Mouse (Mus musculus): ENCODE measurements around the gene Ankrd35.

DNA sequence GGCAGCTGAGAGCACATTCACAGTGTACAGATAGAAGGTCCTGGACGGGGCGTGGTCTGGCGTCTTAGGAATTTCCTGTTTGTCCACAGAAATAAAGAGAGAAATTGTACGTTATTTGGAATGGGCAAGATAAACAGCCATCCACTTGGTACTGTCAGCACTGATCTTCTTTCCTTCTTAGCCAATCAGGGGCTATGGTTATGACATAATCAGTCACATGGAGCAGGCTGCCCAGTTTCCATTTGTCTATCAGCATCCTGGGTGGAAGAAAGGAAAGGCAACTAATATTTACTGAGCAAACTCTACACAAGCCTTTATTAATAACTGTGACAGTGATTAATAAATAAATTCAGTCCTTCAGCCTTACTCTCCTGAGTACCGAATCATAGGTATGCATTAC is 44.4 kb downstream of the Ankrd35 start:
- TF ChIP-seq CTCF (IDR thresholded peaks at IDR 0.05; ENCODE audit: borderline replicate concordance, control insufficient read depth, extremely low read depth, insufficient read depth, low read length, poor library complexity) (no peak), POLR2A (IDR thresholded peaks at IDR 0.05; ENCODE audit: control insufficient read depth, extremely low read depth, insufficient read depth, low read length, poor library complexity) (no peak)
